Mouse (Mus musculus): ENCODE data around the gene Lyar.

DNA sequence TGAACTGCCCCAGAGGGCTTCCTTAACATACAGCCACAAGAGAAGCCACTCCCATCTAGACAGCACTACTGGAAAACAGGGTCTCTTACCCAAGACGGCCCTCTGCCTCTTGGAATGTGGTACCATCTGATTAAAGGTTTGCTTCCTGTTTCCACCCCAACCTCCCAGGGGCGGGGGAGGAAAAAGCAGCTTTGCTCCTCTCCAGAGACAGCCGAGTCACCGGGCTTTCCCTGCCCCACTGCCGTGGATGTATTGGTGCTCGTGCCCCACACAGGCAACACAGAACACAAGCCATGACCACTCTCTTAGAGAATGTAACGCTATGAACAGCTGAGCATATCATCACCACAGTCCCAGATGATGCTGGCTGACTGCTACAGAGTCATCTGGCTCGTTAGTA is 11.3 kb upstream of the Lyar start:
- no peak for TF ChIP-seq POLR2A (IDR thresholded peaks at IDR 0.05; ENCODE audit: insufficient read depth, low read depth, low read length)
- TF ChIP-seq CTCF (IDR thresholded peaks at IDR 0.05), result no peak
- no peak for TF ChIP-seq EP300 (IDR thresholded peaks at IDR 0.05; ENCODE audit: insufficient read depth, low read depth, low read length)
